Mouse (Mus musculus) kidney, embryonic 14.5 days (tissue): Measurements from ENCODE around the gene BC052040. TPM values are rescaled to one million over a fixed set of nuclear protein-coding genes. Genes with fewer than 3 reads are reported as not detected.

Experiments
- ATAC-seq: fragments of 200-750 bp; cut with Nextera tagmentation; 2 replicates; pipeline ENCODE4 v1.8.0; 2017; ENCODE audit warnings: moderate number of reproducible peaks, mild to moderate bottlenecking, moderate TSS enrichment, moderate library complexity; ENCODE audit not compliant: low FRiP score, low TSS enrichment
- H3K27ac ChIP-seq: fragments of 300-500 bp; sonication (generic); 2 replicates; pipeline ENCODE4 v1.5.1; 2014; ENCODE audit warnings: low read depth, mild to moderate bottlenecking, low read length, moderate library complexity, mixed read lengths
- H3K27me3 ChIP-seq: fragments of 300-500 bp; sonication (generic); 2 replicates; pipeline ENCODE4 v1.6.1; 2014; ENCODE audit warnings: mild to moderate bottlenecking, low read length; ENCODE audit not compliant: control insufficient read depth, insufficient read depth
- H3K36me3 ChIP-seq: fragments of 300-500 bp; sonication (generic); 2 replicates; pipeline ENCODE4 v1.6.1; 2014; ENCODE audit warnings: low read length, mixed read lengths; ENCODE audit not compliant: control insufficient read depth, insufficient read depth
- H3K4me1 ChIP-seq: fragments of 300-500 bp; sonication (generic); 2 replicates; pipeline ENCODE4 v1.6.1; 2014; ENCODE audit warnings: low read length, mixed read lengths; ENCODE audit not compliant: control insufficient read depth, insufficient read depth
- H3K4me2 ChIP-seq: fragments of 300-500 bp; sonication (generic); replicated peaks from 2 replicates; pipeline ENCODE4 v1.6.1; 2014; ENCODE audit warnings: low read depth, mild to moderate bottlenecking, low read length
- H3K4me3 ChIP-seq: fragments of 300-500 bp; sonication (generic); 2 replicates; pipeline ENCODE4 v1.5.1; 2014; ENCODE audit warnings: mild to moderate bottlenecking, low read length
- H3K9ac ChIP-seq: fragments of 300-500 bp; sonication (generic); 2 replicates; pipeline ENCODE4 v1.6.1; 2014; ENCODE audit warnings: low read depth, mild to moderate bottlenecking, low read length, moderate library complexity
- H3K9me3 ChIP-seq: fragments of 300-500 bp; sonication (generic); 2 replicates; pipeline ENCODE4 v1.6.1; 2016; ENCODE audit warnings: low read length; ENCODE audit not compliant: control insufficient read depth
- WGBS: fragments of 180-500 bp; shearing (Covaris S2); extraction: QIAGEN DNeasy Blood & Tissue Kit; methylation state at CpG from one replicate; pipeline ENCODE4 v1.1.7; 2014; 5-methylcytosine and 5-hydroxymethylcytosine counted together
- polyA plus RNA-seq: library from polyadenylated mRNA; unstranded; fragments of >200 nt; fragmentation: Nextera tagmentation; extraction: Ambion mirVana; gene quantifications from 2 replicates; pipeline ENCODE4 v1.2.1, GENCODE M21; 2014

BC052040 gene
- polyA plus RNA-seq, 1 experiment from 2014 or later: 16.2 TPM

- Histone ChIP-seq H3K36me3 (no peaks in the 10 kb centered on the region), H3K4me1 (0 out of 2 replicates have a peak, but pooled peaks cover 5% of the 10 kb centered on the region), H3K9me3 (no peaks in the 10 kb centered on the region), H3K9ac (no peak overlapping the region), H3K4me3 (no peak overlapping the region), H3K4me2 (no peak overlapping the region), H3K27ac (peak overlapping the region; percentile 49; the same call in 1 of the 2 replicates), H3K27me3 (no peaks in the 10 kb centered on the region)
- no peak for ATAC-seq
- WGBS: 71% methylated on average over 2 of the region's 2 CpGs
Measured at GRCm38 (mm10) chr2:115592651-115593119, 11.2 kb downstream of the BC052040 start.

- H3K9me3 ChIP-seq: no peaks in the 10 kb centered on the region
- H3K4me3 ChIP-seq: no peak overlapping the region
- H3K27me3 ChIP-seq: no peaks in the 10 kb centered on the region
- 83% methylated on average over 10 of the region's 10 CpGs for WGBS
- H3K4me2 ChIP-seq: no peak overlapping the region
- no peak overlapping the region for H3K27ac ChIP-seq
- H3K4me1 ChIP-seq: 0 out of 2 replicates have a peak, but pooled peaks cover 5% of the 10 kb centered on the region
- H3K9ac ChIP-seq: no peak overlapping the region
- ATAC-seq: no peak
- no peaks in the 10 kb centered on the region for H3K36me3 ChIP-seq
Measured at GRCm38 (mm10) chr2:115597017-115597416, 15.5 kb downstream of the BC052040 start.

GRCm38 (mm10) chr2:115598266-115598665 lies 16.8 kb downstream of the BC052040 start:
- Histone ChIP-seq H3K27ac (no peak overlapping the region), H3K4me3 (no peak overlapping the region), H3K27me3 (no peaks in the 10 kb centered on the region), H3K9ac (no peak overlapping the region), H3K4me1 (no peaks in the 10 kb centered on the region), H3K4me2 (no peak overlapping the region), H3K9me3 (no peaks in the 10 kb centered on the region), H3K36me3 (no peaks in the 10 kb centered on the region)
- no peak for ATAC-seq
- 47% methylated on average over 5 of the region's 5 CpGs for WGBS

GRCm38 (mm10) chr2:115600724-115601123 lies 19.2 kb downstream of the BC052040 start:
- WGBS: 45% methylated on average over 5 of the region's 5 CpGs
- no peaks in the 10 kb centered on the region for H3K9me3 ChIP-seq
- H3K27ac ChIP-seq: no peak overlapping the region
- no peaks in the 10 kb centered on the region for H3K27me3 ChIP-seq
- no peaks in the 10 kb centered on the region for H3K4me1 ChIP-seq
- no peak overlapping the region for H3K9ac ChIP-seq
- no peak overlapping the region for H3K4me2 ChIP-seq
- ATAC-seq: no peak
- H3K4me3 ChIP-seq: no peak overlapping the region
- H3K36me3 ChIP-seq: no peaks in the 10 kb centered on the region

GRCm38 (mm10) chr2:115601280-115601679 lies 19.8 kb downstream of the BC052040 start:
- Histone ChIP-seq H3K27ac (no peak overlapping the region), H3K36me3 (no peaks in the 10 kb centered on the region), H3K4me3 (no peak overlapping the region), H3K4me2 (no peak overlapping the region), H3K9ac (no peak overlapping the region), H3K4me1 (no peaks in the 10 kb centered on the region), H3K9me3 (no peaks in the 10 kb centered on the region), H3K27me3 (no peaks in the 10 kb centered on the region)
- WGBS: 81% methylated on average over 1 of the region's 1 CpGs
- no peak for ATAC-seq

GRCm38 (mm10) chr2:115602116-115602515 lies 20.6 kb downstream of the BC052040 start:
- no peaks in the 10 kb centered on the region for H3K9me3 ChIP-seq
- ATAC-seq: no peak
- H3K27me3 ChIP-seq: no peaks in the 10 kb centered on the region
- no peaks in the 10 kb centered on the region for H3K36me3 ChIP-seq
- H3K4me2 ChIP-seq: no peak overlapping the region
- 83% methylated on average over 2 of the region's 2 CpGs for WGBS
- no peak overlapping the region for H3K27ac ChIP-seq
- H3K4me1 ChIP-seq: no peaks in the 10 kb centered on the region
- no peak overlapping the region for H3K9ac ChIP-seq
- no peak overlapping the region for H3K4me3 ChIP-seq

- no peak for ATAC-seq
- Histone ChIP-seq H3K4me2 (no peak overlapping the region), H3K4me1 (no peaks in the 10 kb centered on the region), H3K9ac (no peak overlapping the region), H3K4me3 (no peak overlapping the region), H3K9me3 (no peaks in the 10 kb centered on the region), H3K36me3 (no peaks in the 10 kb centered on the region), H3K27me3 (no peaks in the 10 kb centered on the region), H3K27ac (no peak overlapping the region)
- 81% methylated on average over 6 of the region's 6 CpGs for WGBS
Measured at GRCm38 (mm10) chr2:115604132-115604531, 22.6 kb downstream of the BC052040 start.

- H3K9me3 ChIP-seq: no peaks in the 10 kb centered on the region
- no peak overlapping the region for H3K27ac ChIP-seq
- H3K4me2 ChIP-seq: no peak overlapping the region
- H3K9ac ChIP-seq: no peak overlapping the region
- no peaks in the 10 kb centered on the region for H3K27me3 ChIP-seq
- H3K4me3 ChIP-seq: no peak overlapping the region
- H3K4me1 ChIP-seq: no peaks in the 10 kb centered on the region
- no peak for ATAC-seq
- 53% methylated on average over 1 of the region's 1 CpGs for WGBS
- H3K36me3 ChIP-seq: no peaks in the 10 kb centered on the region
Measured at GRCm38 (mm10) chr2:115605829-115606336, 24.4 kb downstream of the BC052040 start.

GRCm38 (mm10) chr2:115609020-115609419 lies 27.5 kb downstream of the BC052040 start:
- Histone ChIP-seq H3K27me3 (no peaks in the 10 kb centered on the region), H3K36me3 (no peaks in the 10 kb centered on the region), H3K9me3 (no peaks in the 10 kb centered on the region), H3K4me1 (no peaks in the 10 kb centered on the region), H3K27ac (no peak overlapping the region), H3K4me2 (no peak overlapping the region), H3K4me3 (no peak overlapping the region), H3K9ac (no peak overlapping the region)
- WGBS: 95% methylated on average over 3 of the region's 3 CpGs
- no peak for ATAC-seq
